Mouse (Mus musculus) ovary, postnatal 10 days (tissue): ENCODE results near the gene Lrrfip1.

Experiments used
- DNase-seq: peaks from one replicate; pipeline ENCODE4 v3.0.0; 2022; ENCODE audit warnings: low spot score

Gene Lrrfip1

GRCm38 (mm10) chr1:91023960-91024359 is 25.4 kb downstream of the Lrrfip1 start:
- DNase-seq = no peak

DNA sequence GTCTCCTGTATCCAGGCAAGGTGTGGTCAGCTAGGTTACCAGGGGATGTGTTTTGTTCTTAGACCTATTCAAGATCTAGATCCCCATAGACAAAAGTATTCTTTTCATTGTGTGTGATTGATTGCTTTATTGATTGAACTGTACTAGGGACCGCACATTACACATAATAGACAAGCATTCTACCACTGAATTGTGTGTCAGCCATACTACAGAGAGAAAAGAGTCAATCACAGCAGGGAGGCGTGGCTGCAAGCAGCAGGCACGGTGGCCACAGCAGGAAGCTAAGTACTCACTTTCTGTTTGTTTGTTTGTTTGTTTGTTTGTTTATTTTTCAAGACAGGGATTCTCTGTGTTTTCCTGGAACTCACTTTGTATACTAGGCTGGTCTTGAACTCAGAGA is 25.9 kb downstream of the Lrrfip1 start:
- no peak for DNase-seq

DNA sequence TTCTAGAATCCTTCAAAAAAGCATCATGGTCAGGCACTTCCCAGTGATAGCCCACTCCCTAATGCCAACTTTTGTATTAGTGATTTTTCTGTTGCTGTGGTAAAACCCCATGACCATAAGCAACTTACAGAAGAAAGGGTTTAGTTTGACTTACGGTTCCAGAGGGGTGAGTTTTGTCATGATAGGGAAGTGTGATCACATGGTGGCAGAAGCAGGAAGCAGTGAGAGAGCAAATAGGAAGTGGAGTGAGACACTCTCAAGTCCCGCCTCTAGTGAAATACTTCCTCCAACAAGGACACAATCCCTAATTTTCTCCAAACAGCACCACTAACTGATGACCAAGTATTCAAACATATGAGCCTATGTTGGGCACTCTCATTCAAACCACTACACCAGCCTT is 28.4 kb downstream of the Lrrfip1 start:
- DNase-seq = no peak

- no peak for DNase-seq
These were observed 31.8 kb downstream of the Lrrfip1 start for GRCm38 (mm10) chr1:91030383-91030782.

DNA sequence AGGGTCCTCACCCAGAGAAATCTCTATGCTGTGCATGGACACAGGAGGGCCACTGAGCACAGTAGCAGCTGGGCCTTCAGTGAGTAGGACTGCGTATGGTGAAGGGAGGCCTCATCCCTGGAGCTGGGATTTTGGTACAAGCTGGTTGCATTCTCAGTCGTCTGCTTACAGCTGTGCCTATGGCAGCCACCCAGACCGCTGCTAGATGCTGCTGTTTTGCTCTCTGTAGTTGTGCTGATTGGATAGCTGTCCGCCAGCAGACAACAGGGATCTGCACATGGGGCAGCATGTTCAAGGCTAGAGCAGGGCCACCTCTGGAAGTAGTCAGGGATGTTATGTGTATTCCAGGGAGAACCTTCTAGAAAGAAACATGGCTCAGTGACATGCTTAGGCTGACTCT is 33.0 kb downstream of the Lrrfip1 start:
- DNase-seq = no peak

DNA sequence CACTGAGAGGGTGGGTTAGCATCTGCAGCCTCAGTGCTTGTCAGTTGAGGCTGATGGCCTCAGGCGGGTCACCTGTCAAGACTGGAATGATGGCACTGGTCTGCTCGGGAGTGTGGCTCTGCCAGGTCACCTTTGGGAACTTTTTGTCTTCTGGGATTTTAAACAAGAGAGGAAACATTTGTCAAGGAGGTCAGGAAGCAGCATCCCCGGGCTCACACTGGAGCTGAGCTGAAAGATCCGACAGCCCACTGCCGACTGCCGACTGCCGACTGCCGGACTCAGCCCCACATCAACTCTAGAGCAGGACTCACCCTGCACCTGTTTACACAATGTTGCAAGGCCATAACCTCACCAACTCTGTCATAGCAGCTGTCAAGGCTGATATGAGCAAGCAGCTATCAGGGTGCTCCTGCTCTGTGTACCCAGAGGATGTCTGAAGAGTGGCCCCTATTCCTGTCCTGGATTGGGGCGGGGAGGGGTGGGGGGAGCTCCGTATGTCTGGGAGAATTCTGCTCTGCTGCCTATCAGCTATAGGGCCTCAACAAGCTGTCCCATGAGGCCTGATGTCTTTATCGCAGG is 33.9 kb downstream of the Lrrfip1 start:
- DNase-seq = no peak

DNA sequence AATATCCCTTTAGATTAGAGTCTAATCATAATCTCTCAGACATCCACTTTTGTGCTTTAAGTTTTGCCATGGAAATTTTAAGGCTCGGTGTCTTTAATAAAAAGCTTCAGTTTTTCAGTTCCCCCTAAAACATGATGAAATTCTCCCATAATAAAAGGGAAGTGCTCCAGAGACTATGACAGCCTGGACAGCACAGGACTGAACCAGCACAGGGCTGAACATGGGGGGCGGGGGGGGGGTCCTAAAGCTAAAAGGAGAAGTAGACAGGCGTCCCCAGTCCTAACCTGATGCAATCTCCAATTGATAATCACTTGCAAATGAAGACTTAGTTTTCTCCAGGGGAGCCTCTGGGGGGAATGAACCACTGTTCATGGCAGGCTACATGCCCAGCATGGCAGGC is 36.0 kb downstream of the Lrrfip1 start:
- DNase-seq = no peak

DNA sequence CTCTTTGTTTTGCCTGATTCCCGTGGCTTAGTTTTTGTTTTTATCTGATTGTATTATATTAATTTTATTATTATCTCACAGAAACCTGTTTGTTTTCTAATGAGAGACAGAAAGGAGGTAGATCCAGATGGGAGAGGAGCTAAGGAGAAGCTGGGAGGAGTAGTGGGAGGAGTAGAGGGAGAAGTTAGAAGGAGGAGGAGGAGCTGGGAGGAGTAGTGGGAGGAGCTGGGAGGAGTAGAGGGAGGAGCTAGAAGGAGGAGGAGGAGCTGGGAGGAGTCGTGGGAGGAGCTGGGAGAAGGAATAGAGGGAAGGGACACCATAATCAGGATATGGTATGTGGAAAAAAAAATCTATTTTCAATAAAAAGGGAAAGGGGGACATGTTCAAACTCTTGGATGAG is 36.7 kb downstream of the Lrrfip1 start:
- no peak for DNase-seq

GRCm38 (mm10) chr1:91037213-91037612 is 38.7 kb downstream of the Lrrfip1 start:
- no peak for DNase-seq

DNA sequence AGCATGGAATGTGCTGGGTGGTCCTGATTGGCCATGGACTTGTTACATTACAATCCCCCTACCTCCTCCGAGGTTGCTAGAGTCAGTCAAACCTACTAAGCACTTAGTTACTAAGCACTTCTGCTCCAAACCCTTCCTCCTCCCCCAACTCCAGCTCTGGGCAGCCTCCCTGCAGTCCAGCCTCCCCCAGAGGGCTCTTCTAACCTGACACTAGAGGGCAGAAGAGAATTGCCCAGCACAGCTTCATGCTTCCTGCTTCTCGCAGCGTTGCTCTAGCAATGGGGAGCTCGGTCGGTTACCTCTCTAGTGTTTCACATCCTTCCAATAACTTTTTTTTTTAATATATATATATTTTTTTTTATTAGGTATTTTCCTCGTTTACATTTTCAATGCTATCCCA is 39.5 kb downstream of the Lrrfip1 start:
- DNase-seq = no peak

DNA sequence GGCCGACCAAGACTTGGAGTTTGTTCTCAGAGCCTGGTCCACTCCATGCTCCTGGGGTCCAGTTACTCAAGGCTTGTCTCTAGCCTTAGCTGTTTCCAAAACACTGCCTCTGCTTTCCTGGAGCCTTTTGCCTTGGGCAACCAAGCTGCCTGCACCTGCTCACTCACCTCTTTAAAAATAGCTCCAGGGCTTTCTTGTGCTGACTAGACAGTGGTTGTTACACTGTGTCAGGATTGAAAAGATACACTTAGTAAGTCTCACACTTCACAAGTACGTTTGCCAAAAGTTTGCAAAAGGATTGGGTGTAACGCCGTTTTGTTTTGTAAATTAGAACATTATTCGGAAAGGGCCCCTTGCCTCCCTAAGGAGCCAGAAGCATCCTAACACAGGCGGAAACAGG is 40.0 kb downstream of the Lrrfip1 start:
- no peak for DNase-seq

DNA sequence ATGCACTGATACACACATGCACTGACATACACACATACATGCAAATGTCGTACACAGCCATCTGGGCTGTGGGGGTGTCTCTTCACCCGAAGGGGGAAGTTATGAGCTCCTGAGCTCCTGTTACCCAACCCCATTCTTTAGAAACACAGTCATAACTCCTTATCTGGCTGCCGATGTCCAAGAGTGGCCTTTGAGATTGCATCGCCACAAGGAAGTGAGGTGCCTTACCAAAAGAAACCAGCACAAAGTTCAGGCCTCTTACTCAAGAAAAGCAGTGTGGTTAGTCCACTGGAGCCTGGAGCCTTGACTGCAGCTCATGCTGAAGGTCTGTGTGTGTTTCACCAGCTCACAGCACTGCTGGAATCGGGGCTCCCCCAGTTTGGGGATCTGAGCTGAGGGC is 43.1 kb downstream of the Lrrfip1 start:
- no peak for DNase-seq

DNA sequence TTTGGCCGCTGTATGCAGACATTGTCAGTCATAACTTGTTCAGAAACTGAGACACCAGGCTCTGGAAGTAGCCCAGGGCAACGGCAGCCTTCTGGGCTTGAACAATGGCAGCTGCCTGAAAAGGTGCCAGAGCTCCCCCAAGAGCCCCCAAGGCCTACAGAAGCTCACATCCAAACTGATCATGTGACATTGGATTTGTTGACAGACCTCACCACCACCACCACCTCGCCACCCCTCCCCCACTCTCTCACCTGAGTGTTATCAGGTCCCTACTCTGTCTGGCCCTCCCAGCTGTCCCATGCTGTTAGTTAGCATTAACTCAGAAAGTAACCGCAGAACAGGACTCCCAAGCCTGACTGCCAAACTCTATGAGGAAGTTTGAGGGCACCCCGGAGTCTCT is 44.7 kb downstream of the Lrrfip1 start:
- DNase-seq = no peak

- no peak for DNase-seq
These were observed 45.6 kb downstream of the Lrrfip1 start for GRCm38 (mm10) chr1:91044176-91044575.

DNA sequence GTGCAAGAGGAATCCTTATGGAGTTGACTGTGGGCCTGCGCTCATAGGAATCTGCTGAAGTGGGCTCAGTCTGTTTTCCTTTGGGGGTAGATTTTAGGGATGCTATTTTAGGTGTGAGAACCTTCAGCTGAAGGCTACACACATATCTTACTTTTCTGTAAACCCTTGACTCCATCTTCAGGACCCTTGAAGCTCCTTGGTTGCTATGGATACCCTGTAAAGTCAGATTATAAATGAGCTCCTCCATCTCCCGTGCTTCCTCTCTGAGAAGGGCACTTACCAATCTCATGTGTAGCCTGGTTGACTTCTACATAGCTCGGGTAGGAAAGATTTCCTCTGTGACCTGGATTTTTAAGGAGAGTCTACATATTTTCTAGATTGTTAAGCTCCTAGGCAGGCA is 46.1 kb downstream of the Lrrfip1 start:
- DNase-seq = no peak

DNA sequence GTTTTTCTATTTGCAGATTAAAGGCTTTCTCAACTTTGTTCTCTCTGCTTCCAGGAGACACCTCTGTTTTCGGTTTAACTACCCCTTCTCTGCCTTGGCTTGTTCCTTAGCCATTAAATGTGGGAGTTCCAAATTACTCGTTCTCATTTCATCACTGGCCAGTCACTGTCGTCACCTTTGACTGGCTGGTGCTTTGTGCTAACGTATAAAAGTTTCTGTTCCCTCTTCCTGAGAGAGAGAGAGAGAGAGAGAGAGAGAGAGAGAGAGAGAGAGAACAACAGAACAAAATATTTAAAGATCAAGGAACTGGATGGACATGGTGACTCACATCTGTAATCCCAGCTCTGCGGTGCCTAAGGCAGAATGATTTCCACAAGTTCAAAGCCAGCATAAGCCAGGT is 47.7 kb downstream of the Lrrfip1 start:
- DNase-seq = no peak

- DNase-seq = no peak
These were observed 50.8 kb downstream of the Lrrfip1 start for GRCm38 (mm10) chr1:91049296-91049695.

DNA sequence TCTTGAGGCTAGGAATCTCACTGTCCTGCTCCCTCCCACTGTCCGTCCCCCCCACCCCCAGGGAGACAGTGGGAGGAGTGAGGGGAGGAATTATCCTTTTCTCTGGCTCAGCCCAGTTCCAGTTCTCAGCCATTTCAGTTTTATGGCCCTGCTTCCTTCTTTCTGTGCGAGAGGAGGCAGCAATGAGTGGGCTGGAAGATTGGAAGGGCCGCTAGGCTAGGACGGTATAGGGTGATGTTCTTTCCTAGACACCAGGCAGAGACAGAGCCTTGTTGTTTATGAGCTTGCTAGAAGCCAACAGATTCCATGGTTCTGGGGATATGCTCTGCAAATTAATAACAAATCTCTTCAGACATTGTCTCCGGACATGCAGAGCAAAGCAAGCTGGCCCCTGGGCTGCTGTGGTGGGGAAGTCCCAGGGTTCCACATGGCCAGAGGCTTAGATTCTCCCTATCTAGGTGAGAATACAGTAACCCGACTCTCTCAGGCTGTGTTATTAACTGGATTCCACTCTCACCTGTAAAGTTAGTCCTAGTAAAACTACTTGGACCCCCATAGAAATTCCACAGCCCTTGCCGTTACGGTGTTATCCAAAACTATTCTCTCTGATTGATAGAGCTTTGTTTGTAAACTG is 53.0 kb downstream of the Lrrfip1 start:
- DNase-seq = no peak

DNA sequence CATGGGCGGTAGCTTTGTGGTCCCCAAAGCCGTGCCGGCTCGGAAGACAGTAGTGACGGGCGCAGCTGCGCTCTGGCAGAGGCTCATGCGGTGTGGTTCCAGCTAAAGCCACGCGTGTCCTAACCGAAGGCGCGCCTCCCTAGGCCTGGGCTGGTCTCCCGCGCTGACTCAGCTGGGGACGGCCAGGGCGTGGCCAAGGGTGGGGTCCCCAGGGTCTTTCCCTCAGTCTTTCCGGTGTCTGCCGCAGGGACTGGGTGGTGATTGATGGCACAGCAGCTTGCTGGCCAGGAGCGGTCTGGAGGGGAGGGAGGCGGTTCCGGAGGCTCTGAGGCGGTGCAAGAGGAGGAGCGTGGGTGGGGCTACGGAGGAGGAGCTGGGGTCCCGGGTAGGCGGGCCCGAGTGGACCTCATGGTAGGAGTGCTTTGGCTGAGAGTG is 54.2 kb downstream of the Lrrfip1 start:
- peak; percentile 75 for DNase-seq

DNA sequence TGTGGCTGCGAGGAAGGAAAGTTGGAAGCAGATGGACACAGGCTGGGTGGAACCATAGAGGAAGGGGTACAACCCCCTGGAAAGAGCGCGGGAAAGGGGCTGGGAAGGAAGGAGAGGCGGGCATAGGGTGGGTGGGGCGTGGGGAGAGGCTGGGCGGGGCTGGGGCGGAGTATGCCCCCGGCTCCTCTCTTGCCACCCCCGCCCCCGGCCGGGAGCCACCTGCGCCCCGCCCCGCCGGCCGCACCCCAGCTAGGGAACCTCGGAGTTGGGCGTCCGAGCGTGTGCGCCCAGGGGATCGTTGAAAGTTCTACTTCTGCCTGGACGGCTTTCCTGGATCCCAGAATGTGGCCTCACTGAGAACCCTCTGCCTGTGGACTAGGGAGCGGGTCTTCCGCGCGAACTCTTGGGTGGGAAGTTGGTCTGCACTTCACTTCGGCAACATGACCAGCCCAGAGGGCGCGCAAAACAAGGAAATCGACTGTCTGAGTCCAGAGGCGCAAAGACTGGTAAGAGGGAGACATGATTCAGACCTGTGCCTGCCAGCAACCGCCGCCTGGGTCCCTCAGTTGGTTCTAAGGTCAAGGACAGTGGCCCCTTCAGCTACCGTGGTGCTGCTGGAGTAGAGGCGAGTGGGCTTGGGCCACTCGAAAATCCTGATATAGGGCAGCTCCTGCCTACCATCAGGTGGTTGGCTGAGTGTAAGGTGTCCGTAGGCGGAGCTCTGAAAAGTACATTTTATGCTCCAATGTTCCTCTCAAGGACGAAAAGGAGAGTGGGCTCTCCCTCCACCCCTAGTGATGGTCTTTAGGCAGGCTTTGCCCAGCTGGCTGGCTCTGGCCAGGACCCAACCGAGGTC is 54.9 kb downstream of the Lrrfip1 start:
- peak; percentile 38 for DNase-seq

DNA sequence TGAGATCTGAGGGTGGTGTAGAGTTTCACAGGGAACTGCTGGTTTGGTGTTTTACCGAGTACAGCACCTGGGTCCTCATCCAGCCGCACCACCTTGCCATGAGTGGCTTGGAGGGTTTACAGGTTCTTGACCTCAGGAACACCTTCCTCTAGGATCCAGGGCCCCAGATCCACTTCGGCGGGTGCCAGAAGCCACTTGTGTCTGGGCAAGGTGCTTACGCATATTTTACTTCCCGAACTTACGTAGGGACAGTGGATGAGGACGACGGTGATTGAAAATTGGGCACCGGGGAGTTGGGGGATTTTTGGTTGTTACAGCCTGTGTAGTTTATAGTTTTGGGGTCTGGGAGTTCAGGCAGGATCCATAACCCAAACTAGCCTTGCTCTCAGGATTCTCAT is 55.5 kb downstream of the Lrrfip1 start:
- DNase-seq = no peak

DNA sequence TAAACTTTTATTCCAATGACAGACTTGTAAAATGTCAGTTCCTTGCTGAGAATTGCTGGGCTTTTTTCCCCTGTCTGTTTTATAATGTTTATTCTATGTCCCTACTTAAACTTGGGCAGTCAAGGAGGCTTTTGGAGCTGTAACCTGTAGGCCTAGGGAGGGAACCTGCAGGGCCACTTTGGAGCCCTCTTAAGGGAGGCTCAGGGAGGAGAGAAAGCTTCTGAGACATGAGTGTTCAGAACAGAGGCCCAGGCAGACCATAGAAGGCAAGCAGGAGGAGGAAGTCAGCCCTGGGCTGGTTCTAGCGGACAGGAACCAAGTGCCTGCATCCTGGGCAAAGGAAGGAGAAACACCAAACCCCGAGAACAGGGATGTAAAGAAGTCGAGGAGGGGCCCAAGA is 56.3 kb downstream of the Lrrfip1 start:
- no peak for DNase-seq

DNA sequence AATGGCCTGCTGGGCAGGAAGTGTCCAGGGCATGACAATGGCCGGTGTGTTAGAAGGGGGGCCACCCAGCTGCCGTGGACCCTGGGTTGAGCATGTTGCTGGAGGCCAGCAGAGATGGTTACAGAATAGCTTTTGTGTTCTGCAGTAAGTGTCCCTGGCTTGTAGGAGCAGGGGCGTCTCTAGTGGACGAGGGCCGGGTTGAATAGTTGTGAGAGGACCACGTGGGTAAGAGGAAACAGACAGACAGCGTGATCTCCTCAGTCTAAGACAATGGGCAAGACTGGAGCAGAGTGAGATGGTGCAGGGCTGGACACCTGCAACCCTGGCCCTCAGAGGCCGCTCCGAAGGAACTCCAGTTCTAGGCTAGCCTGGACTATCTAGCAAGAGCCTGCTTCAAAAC is 57.2 kb downstream of the Lrrfip1 start:
- no peak for DNase-seq
